Mouse (Mus musculus): ENCODE data around the gene Prdm13. TPM values are rescaled to one million over a fixed set of nuclear protein-coding genes. Genes with fewer than 3 reads are reported as not detected.

The Prdm13 gene
- total and polyA plus RNA-seq, 3 experiments: not detected

DNA sequence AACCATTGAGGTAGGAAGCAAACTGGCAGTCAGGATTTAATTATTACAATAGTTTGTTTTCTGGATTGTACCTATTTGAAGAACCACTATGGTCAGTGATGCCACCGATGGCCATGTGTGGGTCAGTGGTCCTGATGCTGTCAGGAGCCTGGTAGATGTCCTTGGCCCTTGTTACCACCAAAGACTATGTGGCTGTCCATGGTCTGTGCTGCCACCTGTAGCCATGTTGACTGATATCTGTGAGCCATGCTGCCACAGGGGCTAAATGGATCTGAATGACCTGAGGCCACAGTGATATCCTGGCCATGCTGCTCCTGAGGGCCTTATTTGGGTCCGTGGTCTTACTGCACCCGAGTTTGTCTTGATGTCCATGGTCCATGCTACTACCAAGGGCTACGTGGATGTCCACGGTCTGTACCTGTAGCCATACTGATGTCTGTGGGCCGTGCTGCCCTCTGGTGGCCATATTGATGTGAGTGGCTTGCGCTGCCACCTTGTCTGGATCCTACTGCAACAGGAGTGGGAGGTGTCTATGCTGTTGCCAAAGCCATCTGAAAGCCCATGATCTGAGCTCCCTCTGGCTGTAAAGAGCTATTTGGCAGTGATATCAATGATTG is 10.0 kb upstream of the Prdm13 start:
- dilution Hi-C loops (cut with MboI; ENCODE audit: extremely low pct_ligation_motif_present, extremely low pct_unique_long_range_greater_than_20kb, low sequenced_read_pairs) (no loop called here), in situ Hi-C loops (cut with MboI; ENCODE audit: low pct_ligation_motif_present, low pct_unique_long_range_greater_than_20kb, low sequenced_read_pairs) (loop anchor here (10.0 to 25.0 kb wide), 3 partner anchors 101 to 258 kb away; no protein-coding TSS in a partner anchor)
- Histone ChIP-seq H3K36me3 (replicated peaks in 1 of 2; ENCODE audit: control insufficient read depth in 1 of 2, insufficient read depth in 1 of 2, low read length in 1 of 2) (no peaks in the 10 kb centered on the region), H3K9me3 (replicated peaks; ENCODE audit: low read length) (no peaks in the 10 kb centered on the region), H3K4me2 (ENCODE audit: insufficient read depth, low read depth, poor library complexity, severe bottlenecking) (no peak overlapping the region), H3K4me1 (ENCODE audit: control insufficient read depth in 1 of 2, insufficient read depth in 2 of 2) (peaks cover 3% of the 10 kb centered on the region in 2 experiments; a peak in 1 of 4 replicates), H3K9ac (ENCODE audit: insufficient read depth, low read depth) (no peak overlapping the region), H3K27me3 (replicated peaks) (no peaks in the 10 kb centered on the region), H3K27ac (ENCODE audit: insufficient read depth, low read depth) (no peak overlapping the region), H3K4me3 (replicated peaks in 1 of 3; ENCODE audit: low read depth in 2 of 3, low read length in 2 of 3, poor library complexity in 1 of 3) (no peak overlapping the region), H3K79me2 (replicated peaks; ENCODE audit: control insufficient read depth, extremely low read depth, insufficient read depth, poor library complexity, severe bottlenecking) (no peaks in the 10 kb centered on the region)
- peak; percentile 70 for DNase-seq (ENCODE audit: extremely low read depth)
- TF ChIP-seq SMC3 (IDR thresholded peaks at IDR 0.05; ENCODE audit: low read depth, low read length) (peak; percentile 92), UBTF (IDR thresholded peaks at IDR 0.05; ENCODE audit: low read depth, low read length) (no peak), SIN3A (IDR thresholded peaks at IDR 0.05; ENCODE audit: low read length) (no peak), POLR2AphosphoS2 (IDR thresholded peaks at IDR 0.05; ENCODE audit: low read depth, low read length) (no peak), CHD1 (IDR thresholded peaks at IDR 0.05; ENCODE audit: low read depth, low read length) (no peak), EP300 (IDR thresholded peaks at IDR 0.05; ENCODE audit: low read length) (no peak), RAD21 (IDR thresholded peaks at IDR 0.05; ENCODE audit: low read depth, low read length) (peak; percentile 66), CHD2 (IDR thresholded peaks at IDR 0.05; ENCODE audit: low read length) (no peak), TCF12 (IDR thresholded peaks at IDR 0.05; ENCODE audit: low read depth, low read length) (no peak), MAFK (IDR thresholded peaks at IDR 0.05; ENCODE audit: insufficient replicate concordance, low read length) (no peak), USF1 (IDR thresholded peaks at IDR 0.05; ENCODE audit: low read depth, low read length) (no peak), MAX (IDR thresholded peaks at IDR 0.05; ENCODE audit: low read length) (no peak), ZC3H11A (IDR thresholded peaks at IDR 0.05; ENCODE audit: low read depth, low read length) (no peak), E2F4 (IDR thresholded peaks at IDR 0.05; ENCODE audit: insufficient replicate concordance, low read depth, low read length) (no peak), CTCF (conservative IDR thresholded peaks at IDR 0.05 in 1 of 2, IDR thresholded peaks at IDR 0.05 in 1 of 2; ENCODE audit: low read depth in 2 of 2, low read length in 2 of 2) (peak; percentile 70 to 92), PAX5 (IDR thresholded peaks at IDR 0.05; ENCODE audit: low read length) (no peak), NELFE (IDR thresholded peaks at IDR 0.05; ENCODE audit: low read depth, low read length) (no peak)

DNA sequence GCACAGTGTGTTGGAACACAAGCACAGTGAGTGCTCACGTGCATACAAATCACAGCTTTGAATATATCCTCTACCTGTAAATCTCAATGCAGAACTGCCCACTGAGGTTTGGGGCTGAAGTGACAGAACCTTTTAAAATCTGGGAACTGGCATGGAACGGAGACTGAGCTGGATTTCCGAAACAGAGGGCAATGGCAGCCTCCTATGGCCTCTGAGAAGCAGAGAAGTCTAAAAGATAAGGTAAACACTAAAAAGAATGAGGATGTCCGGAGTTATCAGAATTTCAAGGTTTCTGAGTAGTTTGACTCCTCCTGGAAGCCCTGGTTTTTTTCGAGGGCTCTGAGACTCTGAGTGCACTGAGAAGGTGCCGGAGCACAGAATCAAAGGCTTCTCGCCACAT is 4.5 kb upstream of the Prdm13 start:
- Histone ChIP-seq H3K4me2 (ENCODE audit: insufficient read depth, low read depth, poor library complexity, severe bottlenecking) (no peak overlapping the region), H3K9ac (ENCODE audit: insufficient read depth, low read depth) (no peak overlapping the region), H3K4me1 (ENCODE audit: control insufficient read depth in 1 of 2, insufficient read depth in 2 of 2) (no peaks in the 10 kb centered on the region), H3K36me3 (replicated peaks in 1 of 2; ENCODE audit: control insufficient read depth in 1 of 2, insufficient read depth in 1 of 2, low read length in 1 of 2) (no peaks in the 10 kb centered on the region), H3K27ac (ENCODE audit: insufficient read depth, low read depth) (no peak overlapping the region), H3K4me3 (replicated peaks in 1 of 3; ENCODE audit: low read depth in 2 of 3, low read length in 2 of 3, poor library complexity in 1 of 3) (no peak overlapping the region), H3K79me2 (replicated peaks; ENCODE audit: control insufficient read depth, extremely low read depth, insufficient read depth, poor library complexity, severe bottlenecking) (no peaks in the 10 kb centered on the region), H3K9me3 (replicated peaks; ENCODE audit: low read length) (peaks cover 4% of the 10 kb centered on the region), H3K27me3 (replicated peaks) (no peaks in the 10 kb centered on the region)
- dilution Hi-C loops (cut with MboI; ENCODE audit: extremely low pct_ligation_motif_present, extremely low pct_unique_long_range_greater_than_20kb, low sequenced_read_pairs) (no loop called here), in situ Hi-C loops (cut with MboI; ENCODE audit: low pct_ligation_motif_present, low pct_unique_long_range_greater_than_20kb, low sequenced_read_pairs) (loop anchor here (10.0 to 25.0 kb wide), 3 partner anchors 95 to 253 kb away; no protein-coding TSS in a partner anchor)
- no peak for DNase-seq (ENCODE audit: extremely low read depth)
- TF ChIP-seq NELFE (IDR thresholded peaks at IDR 0.05; ENCODE audit: low read depth, low read length) (no peak), CHD1 (IDR thresholded peaks at IDR 0.05; ENCODE audit: low read depth, low read length) (no peak), MYC (IDR thresholded peaks at IDR 0.05; ENCODE audit: low read depth, low read length) (no peak), USF1 (IDR thresholded peaks at IDR 0.05; ENCODE audit: low read depth, low read length) (no peak), POLR2AphosphoS2 (IDR thresholded peaks at IDR 0.05; ENCODE audit: low read depth, low read length) (no peak), MAZ (IDR thresholded peaks at IDR 0.05; ENCODE audit: low read depth, low read length) (no peak), MAFK (IDR thresholded peaks at IDR 0.05; ENCODE audit: insufficient replicate concordance, low read length) (no peak), ZMIZ1 (IDR thresholded peaks at IDR 0.05; ENCODE audit: low read depth, low read length) (no peak), EP300 (IDR thresholded peaks at IDR 0.05; ENCODE audit: low read length) (no peak)
